Mouse (Mus musculus) stomach, embryonic 16.5 days (tissue): Measurements from ENCODE around the gene Lin7c. TPM values are rescaled to one million over a fixed set of nuclear protein-coding genes. Genes with fewer than 3 reads are reported as not detected.

Experiments used
- ATAC-seq: fragments of 200-750 bp; cut with Nextera tagmentation; 2 replicates; pipeline ENCODE4 v1.8.0; 2017; ENCODE audit warnings: moderate number of reproducible peaks, moderate TSS enrichment; ENCODE audit not compliant: insufficient read depth, low FRiP score
- H3K27ac ChIP-seq: fragments of 300-500 bp; sonication (generic); 2 replicates; pipeline ENCODE4 v1.5.1; 2014; ENCODE audit warnings: low read length
- H3K27me3 ChIP-seq: fragments of 300-500 bp; sonication (generic); 2 replicates; pipeline ENCODE4 v1.6.1; 2014; ENCODE audit warnings: low read length, control low read depth, mixed read lengths; ENCODE audit not compliant: control insufficient read depth, insufficient read depth
- H3K36me3 ChIP-seq: fragments of 300-500 bp; sonication (generic); 2 replicates; pipeline ENCODE4 v1.6.1; 2014; ENCODE audit warnings: low read length; ENCODE audit not compliant: control insufficient read depth, insufficient read depth
- H3K4me1 ChIP-seq: fragments of 300-500 bp; sonication (generic); 2 replicates; pipeline ENCODE4 v1.6.1; 2014; ENCODE audit warnings: low read length, control low read depth, mixed read lengths; ENCODE audit not compliant: control insufficient read depth, insufficient read depth
- H3K4me2 ChIP-seq: fragments of 300-500 bp; sonication (generic); 2 replicates; pipeline ENCODE4 v1.6.1; 2014; ENCODE audit warnings: low read depth, low read length, mixed read lengths
- H3K4me3 ChIP-seq: fragments of 300-500 bp; sonication (generic); replicated peaks from 2 replicates; pipeline ENCODE4 v1.5.1; 2014; ENCODE audit warnings: mild to moderate bottlenecking, low read length
- H3K9ac ChIP-seq: fragments of 300-500 bp; sonication (generic); 2 replicates; pipeline ENCODE4 v1.6.1; 2014; ENCODE audit warnings: low read length
- H3K9me3 ChIP-seq: fragments of 300-500 bp; sonication (generic); replicated peaks from 2 replicates; pipeline ENCODE4 v1.6.1; 2016; ENCODE audit warnings: low read length, control low read depth; ENCODE audit not compliant: control insufficient read depth
- WGBS: fragments of 180-500 bp; shearing (Covaris S2); extraction: QIAGEN DNeasy Blood & Tissue Kit; methylation state at CpG from one replicate; pipeline ENCODE4 v1.1.7; 2014; 5-methylcytosine and 5-hydroxymethylcytosine counted together
- polyA plus RNA-seq: library from polyadenylated mRNA; unstranded; fragments of >200 nt; fragmentation: Nextera tagmentation; extraction: Ambion mirVana; gene quantifications from 2 replicates; pipeline ENCODE4 v1.2.1, GENCODE M21; 2015

The Lin7c gene
- polyA plus RNA-seq, 1 experiment from 2014 or later: 73.3 TPM

GRCm38 (mm10) chr2:109942810-109943570 is 52.3 kb downstream of the Lin7c start:
- H3K9ac ChIP-seq: no peak overlapping the region
- ATAC-seq: no peak
- peaks cover 6% of the 10 kb centered on the region; the same call in 1 of the 2 replicates for H3K4me1 ChIP-seq
- H3K27me3 ChIP-seq: no peaks in the 10 kb centered on the region
- H3K4me3 ChIP-seq: no peak overlapping the region
- no peak overlapping the region for H3K27ac ChIP-seq
- H3K9me3 ChIP-seq: no peaks in the 10 kb centered on the region
- WGBS: 78% methylated on average over 8 of the region's 8 CpGs
- no peak overlapping the region for H3K4me2 ChIP-seq
- H3K36me3 ChIP-seq: no peaks in the 10 kb centered on the region

DNA sequence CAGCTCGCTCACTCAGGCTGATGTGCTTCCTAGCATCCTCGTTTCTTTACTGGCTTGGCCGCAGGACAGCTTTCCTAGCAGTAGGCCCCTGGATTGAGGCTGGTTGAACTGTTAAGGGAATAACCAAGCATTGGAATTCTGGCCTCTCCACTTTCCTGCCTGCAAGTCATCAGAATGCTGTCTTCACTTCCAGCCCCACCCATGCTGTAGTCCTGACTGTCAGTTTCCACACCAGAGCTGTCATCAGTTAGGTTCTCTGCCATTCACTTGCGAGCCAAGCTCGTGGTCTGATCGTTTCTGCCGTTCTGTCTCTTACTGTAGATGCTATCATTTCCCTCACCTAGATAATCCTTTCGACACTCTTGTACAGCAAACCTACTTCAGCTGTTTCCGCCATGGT is 54.3 kb downstream of the Lin7c start:
- Histone ChIP-seq H3K4me2 (no peak overlapping the region), H3K4me1 (peaks cover 6% of the 10 kb centered on the region; the same call in 1 of the 2 replicates), H3K36me3 (no peaks in the 10 kb centered on the region), H3K9ac (no peak overlapping the region), H3K4me3 (no peak overlapping the region), H3K9me3 (no peaks in the 10 kb centered on the region), H3K27me3 (no peaks in the 10 kb centered on the region), H3K27ac (no peak overlapping the region)
- ATAC-seq: no peak
- 71% methylated on average over 9 of the region's 9 CpGs for WGBS

GRCm38 (mm10) chr2:109945532-109945931 is 54.9 kb downstream of the Lin7c start:
- Histone ChIP-seq H3K9ac (no peak overlapping the region), H3K9me3 (no peaks in the 10 kb centered on the region), H3K4me1 (peaks cover 6% of the 10 kb centered on the region; the same call in 1 of the 2 replicates), H3K27ac (no peak overlapping the region), H3K4me2 (no peak overlapping the region), H3K27me3 (no peaks in the 10 kb centered on the region), H3K36me3 (no peaks in the 10 kb centered on the region), H3K4me3 (no peak overlapping the region)
- ATAC-seq: no peak
- WGBS: 83% methylated on average over 4 of the region's 4 CpGs

- H3K27me3 ChIP-seq: no peaks in the 10 kb centered on the region
Observed at GRCm38 (mm10) chr2:109946426-109946825, 55.8 kb downstream of the Lin7c start.

DNA sequence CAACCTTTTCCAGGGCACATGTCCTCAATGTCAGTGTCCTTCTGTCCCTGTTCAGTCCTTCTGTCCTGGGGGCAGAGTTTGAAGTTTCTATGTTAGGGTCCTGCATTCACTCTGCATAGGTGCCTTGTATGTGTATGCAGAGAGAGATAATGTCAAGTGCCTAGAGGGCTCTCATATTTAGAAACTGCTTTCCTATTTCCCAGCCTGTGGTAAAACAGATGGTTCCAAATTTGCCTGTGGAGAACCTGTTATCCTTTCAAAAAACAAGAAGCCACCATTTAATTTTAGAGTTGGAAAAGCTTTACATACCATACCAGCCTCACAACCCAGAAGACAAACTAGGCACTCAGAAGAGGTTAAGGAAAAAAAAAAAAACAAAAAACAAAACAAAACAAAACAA is 58.9 kb downstream of the Lin7c start:
- H3K4me3 ChIP-seq: no peak overlapping the region
- no peaks in the 10 kb centered on the region for H3K27me3 ChIP-seq
- no peak overlapping the region for H3K4me2 ChIP-seq
- no peak overlapping the region for H3K27ac ChIP-seq
- no peak for ATAC-seq
- no peaks in the 10 kb centered on the region for H3K9me3 ChIP-seq
- H3K4me1 ChIP-seq: peaks cover 21% of the 10 kb centered on the region
- H3K9ac ChIP-seq: no peak overlapping the region
- H3K36me3 ChIP-seq: no peaks in the 10 kb centered on the region

More at GRCm38 (mm10) chr2:109946426-109946825, 55.8 kb downstream of the Lin7c start:
- 82% methylated on average over 6 of the region's 6 CpGs for WGBS
- Histone ChIP-seq H3K4me3 (no peak overlapping the region), H3K9ac (no peak overlapping the region), H3K36me3 (no peaks in the 10 kb centered on the region), H3K4me1 (peaks cover 11% of the 10 kb centered on the region), H3K9me3 (no peaks in the 10 kb centered on the region), H3K4me2 (no peak overlapping the region), H3K27ac (no peak overlapping the region)
- no peak for ATAC-seq

GRCm38 (mm10) chr2:109950311-109950710 is 59.7 kb downstream of the Lin7c start:
- Histone ChIP-seq H3K4me2 (no peak overlapping the region), H3K4me1 (peaks cover 26% of the 10 kb centered on the region), H3K36me3 (no peaks in the 10 kb centered on the region), H3K9me3 (no peaks in the 10 kb centered on the region), H3K4me3 (no peak overlapping the region), H3K27ac (no peak overlapping the region), H3K9ac (no peak overlapping the region), H3K27me3 (no peaks in the 10 kb centered on the region)
- ATAC-seq: no peak
- WGBS: 72% methylated on average over 3 of the region's 3 CpGs

Other genes starting within 250 kb of the Lin7c start
- gene Bdnf, start 216.2 kb upstream of the Lin7c start, polyA plus RNA-seq: 1.5 and 1.9 TPM in 2 replicates
- gene Lgr4, start 26.8 kb downstream of the Lin7c start, polyA plus RNA-seq: 17.6 and 18.2 TPM in 2 replicates
- gene Ccdc34, start 127.0 kb downstream of the Lin7c start, polyA plus RNA-seq: 32.9 and 37.0 TPM in 2 replicates